Mouse (Mus musculus) cerebellum, adult 2 months (tissue): ENCODE data around the gene Tnip1.

ENCODE experiments used
- CTCF ChIP-seq: fragments of 200-500 bp; IDR thresholded peaks from 2 replicates; pipeline ENCODE4 v1.5.1; 2011; ENCODE audit warnings: low read depth, mild to moderate bottlenecking, control low read depth, low read length, moderate library complexity, borderline replicate concordance; ENCODE audit not compliant: insufficient read depth
- POLR2A ChIP-seq: fragments of 200-500 bp; IDR thresholded peaks from 2 replicates; pipeline ENCODE4 v1.6.1; 2011; ENCODE audit warnings: low read length, control low read depth, borderline replicate concordance; ENCODE audit not compliant: insufficient read depth

GRCm38 (mm10) chr11:54989920-54990319 lies 27.2 kb upstream of the Tnip1 start:
- TF ChIP-seq CTCF (no peak), POLR2A (no peak)
